Mouse (Mus musculus) neural tube, embryonic 14.5 days (tissue): ENCODE measurements at regions not wholly inside any gene's neighbourhood (a gene's known extent, or its start where the extent isn't known, plus 50 kb on each side); places are given as distances from the start of the nearest gene placed in this dataset.
A peak's percentile ranks its signal among the peaks of the same experiment; 100 is the strongest.
"Not testable (repeated sequence)": the region's sequence is repeated elsewhere in the genome, so short reads cannot be mapped to it uniquely, and the experiment has no call there.

Experiments
- ATAC-seq: fragments of 200-750 bp; cut with Nextera tagmentation; 2 replicates; pipeline ENCODE4 v1.8.0; 2017; ENCODE audit warnings: low read depth, mild to moderate bottlenecking, moderate TSS enrichment, moderate library complexity
- H3K27ac ChIP-seq: fragments of 300-500 bp; sonication (generic); 2 replicates; pipeline ENCODE4 v1.5.1; 2014; ENCODE audit warnings: low read depth, mild to moderate bottlenecking, control low read depth, low read length, moderate library complexity, mixed read lengths
- H3K27me3 ChIP-seq: fragments of 300-500 bp; sonication (generic); 2 replicates; pipeline ENCODE4 v1.6.1; 2014; ENCODE audit warnings: low read length; ENCODE audit not compliant: control insufficient read depth, insufficient read depth
- H3K36me3 ChIP-seq: fragments of 300-500 bp; sonication (generic); 2 replicates; pipeline ENCODE4 v1.6.1; 2014; ENCODE audit warnings: low read length, mixed read lengths; ENCODE audit not compliant: control insufficient read depth, insufficient read depth
- H3K4me1 ChIP-seq: fragments of 300-500 bp; sonication (generic); 2 replicates; pipeline ENCODE4 v1.6.1; 2014; ENCODE audit warnings: low read length; ENCODE audit not compliant: control insufficient read depth, insufficient read depth
- H3K4me2 ChIP-seq: fragments of 300-500 bp; sonication (generic); 2 replicates; pipeline ENCODE4 v1.6.1; 2014; ENCODE audit warnings: mild to moderate bottlenecking, low read depth, low read length, control low read depth
- H3K4me3 ChIP-seq: fragments of 300-500 bp; sonication (generic); 2 replicates; pipeline ENCODE4 v1.5.1; 2014; ENCODE audit warnings: low read depth, low read length, control low read depth, mixed read lengths
- H3K9ac ChIP-seq: fragments of 300-500 bp; sonication (generic); replicated peaks from 2 replicates; pipeline ENCODE4 v1.6.1; 2014; ENCODE audit warnings: low read depth, mild to moderate bottlenecking, control low read depth, low read length, mixed read lengths
- H3K9me3 ChIP-seq: fragments of 300-500 bp; sonication (generic); 2 replicates; pipeline ENCODE4 v1.6.1; 2016; ENCODE audit warnings: low read length; ENCODE audit not compliant: control insufficient read depth
- WGBS: fragments of 180-500 bp; shearing (Covaris S2); extraction: QIAGEN DNeasy Blood & Tissue Kit; methylation state at CpG from one replicate; pipeline ENCODE4 v1.1.7; 2014; 5-methylcytosine and 5-hydroxymethylcytosine counted together

- Histone ChIP-seq H3K9ac (no peak overlapping the region), H3K27ac (no peak overlapping the region), H3K4me2 (no peak overlapping the region), H3K36me3 (no peaks in the 10 kb centered on the region), H3K9me3 (0 out of 2 replicates have a peak, but pooled peaks cover 3% of the 10 kb centered on the region), H3K4me3 (no peak overlapping the region), H3K27me3 (no peaks in the 10 kb centered on the region), H3K4me1 (no peaks in the 10 kb centered on the region)
- WGBS: 77% methylated on average over 3 of the region's 3 CpGs
- no peak for ATAC-seq
These were observed 58.1 kb upstream of the Slc1a4 start for GRCm38 (mm10) chr11:20390622-20391021.

GRCm38 (mm10) chr11:20393302-20393701, 60.8 kb upstream of the Slc1a4 start:
- not testable (repeated sequence) for H3K4me1 ChIP-seq, H3K27ac ChIP-seq, H3K4me2 ChIP-seq, H3K4me3 ChIP-seq, H3K36me3 ChIP-seq, H3K27me3 ChIP-seq, ATAC-seq, H3K9me3 ChIP-seq, H3K9ac ChIP-seq
- WGBS: 55% methylated on average over 3 of the region's 3 CpGs

- H3K4me3 ChIP-seq, H3K9ac ChIP-seq, H3K27ac ChIP-seq, ATAC-seq, H3K36me3 ChIP-seq, H3K27me3 ChIP-seq, H3K4me2 ChIP-seq, H3K9me3 ChIP-seq, H3K4me1 ChIP-seq: not testable (repeated sequence)
- WGBS: 92% methylated on average over 3 of the region's 3 CpGs
These were observed 61.3 kb upstream of the Slc1a4 start for GRCm38 (mm10) chr11:20393807-20394206.

GRCm38 (mm10) chr11:20395848-20396203, 63.3 kb upstream of the Slc1a4 start:
- no peaks in the 10 kb centered on the region for H3K27me3 ChIP-seq
- no peak overlapping the region for H3K4me2 ChIP-seq
- WGBS: 93% methylated on average over 7 of the region's 7 CpGs
- H3K4me1 ChIP-seq: peaks cover 3% of the 10 kb centered on the region; the same call in 1 of the 2 replicates
- no peaks in the 10 kb centered on the region for H3K36me3 ChIP-seq
- H3K4me3 ChIP-seq: no peak overlapping the region
- no peak overlapping the region for H3K9ac ChIP-seq
- ATAC-seq: no peak
- H3K27ac ChIP-seq: no peak overlapping the region
- 0 out of 2 replicates have a peak, but pooled peaks cover 3% of the 10 kb centered on the region for H3K9me3 ChIP-seq

- Histone ChIP-seq H3K36me3 (no peaks in the 10 kb centered on the region), H3K9me3 (0 out of 2 replicates have a peak, but pooled peaks cover under 1% of the 10 kb centered on the region), H3K4me1 (peaks cover 3% of the 10 kb centered on the region; the same call in 1 of the 2 replicates), H3K27me3 (no peaks in the 10 kb centered on the region), H3K4me2 (no peak overlapping the region), H3K4me3 (no peak overlapping the region), H3K27ac (no peak overlapping the region), H3K9ac (no peak overlapping the region)
- no peak for ATAC-seq
- WGBS: 69% methylated on average over 11 of the region's 11 CpGs
These were observed 63.8 kb upstream of the Slc1a4 start for GRCm38 (mm10) chr11:20396204-20396848.

- H3K4me1 ChIP-seq: peaks cover 3% of the 10 kb centered on the region; the same call in 1 of the 2 replicates
- no peak overlapping the region for H3K9ac ChIP-seq
- no peak for ATAC-seq
- no peaks in the 10 kb centered on the region for H3K36me3 ChIP-seq
- no peak overlapping the region for H3K27ac ChIP-seq
- WGBS: 44% methylated on average over 3 of the region's 3 CpGs
- H3K27me3 ChIP-seq: no peaks in the 10 kb centered on the region
- H3K4me2 ChIP-seq: no peak overlapping the region
- H3K4me3 ChIP-seq: no peak overlapping the region
- H3K9me3 ChIP-seq: no peaks in the 10 kb centered on the region
These were observed 64.4 kb upstream of the Slc1a4 start for GRCm38 (mm10) chr11:20396884-20397283.

GRCm38 (mm10) chr11:20400302-20401234, 68.1 kb upstream of the Slc1a4 start:
- Histone ChIP-seq H3K4me3 (peak overlapping the region; percentile 25; the same call in 1 of the 2 replicates), H3K4me1 (peaks cover 3% of the 10 kb centered on the region; the same call in 1 of the 2 replicates), H3K4me2 (peak overlapping the region; percentile 57), H3K9ac (no peak overlapping the region), H3K36me3 (no peaks in the 10 kb centered on the region), H3K27ac (no peak overlapping the region), H3K9me3 (no peaks in the 10 kb centered on the region), H3K27me3 (no peaks in the 10 kb centered on the region)
- peak; percentile 94 for ATAC-seq
- 4% methylated on average over 32 of the region's 32 CpGs for WGBS

- Histone ChIP-seq H3K36me3 (no peaks in the 10 kb centered on the region), H3K4me2 (no peak overlapping the region), H3K27me3 (no peaks in the 10 kb centered on the region), H3K9ac (no peak overlapping the region), H3K27ac (no peak overlapping the region), H3K4me3 (no peak overlapping the region), H3K9me3 (no peaks in the 10 kb centered on the region), H3K4me1 (peaks cover 3% of the 10 kb centered on the region; the same call in 1 of the 2 replicates)
- no peak for ATAC-seq
- WGBS: 71% methylated on average over 3 of the region's 3 CpGs
These were observed 70.9 kb upstream of the Slc1a4 start for GRCm38 (mm10) chr11:20403456-20403855.

GRCm38 (mm10) chr11:20404476-20404875, 72.0 kb upstream of the Slc1a4 start:
- WGBS: 91% methylated on average over 5 of the region's 5 CpGs
- Histone ChIP-seq H3K36me3 (no peaks in the 10 kb centered on the region), H3K4me3 (no peak overlapping the region), H3K27ac (no peak overlapping the region), H3K4me2 (no peak overlapping the region), H3K27me3 (no peaks in the 10 kb centered on the region), H3K9ac (no peak overlapping the region), H3K9me3 (no peaks in the 10 kb centered on the region), H3K4me1 (peaks cover 3% of the 10 kb centered on the region; the same call in 1 of the 2 replicates)
- no peak for ATAC-seq
